Mouse (Mus musculus) cerebellum, adult 9-11 months (tissue): Measurements from ENCODE around the gene Ssxb3.
"Not testable (repeated sequence)": the region's sequence is repeated elsewhere in the genome, so short reads cannot be mapped to it uniquely, and the experiment has no call there.

Experiments
- DNase-seq: peaks from one replicate; pipeline ENCODE4 v3.0.0; 2022

Ssxb3 gene

DNA sequence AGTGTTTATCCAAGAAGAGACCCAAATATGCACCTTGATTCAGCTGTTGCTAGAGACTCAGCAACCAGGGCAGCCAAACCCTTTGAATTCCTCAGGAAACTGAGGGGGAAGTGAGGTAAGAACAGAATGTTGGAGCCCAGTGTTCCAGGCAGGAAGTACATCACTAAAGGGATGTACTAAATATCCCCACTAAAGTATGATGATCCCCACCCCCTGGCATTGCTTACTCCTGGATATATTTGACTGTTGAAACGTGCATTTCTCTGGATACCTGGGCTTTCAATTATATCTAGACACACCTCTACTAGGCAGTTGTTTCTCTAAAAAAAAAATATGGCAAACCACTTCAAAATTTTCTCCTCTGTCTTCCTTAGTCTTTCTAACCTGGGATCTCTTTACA lies at the start of gene Ssxb3:
Gene Ssxb3 (minus strand): TSS at position 101 of the 400 bp plus-strand sequence.
- DNase-seq, result not testable (repeated sequence)

DNA sequence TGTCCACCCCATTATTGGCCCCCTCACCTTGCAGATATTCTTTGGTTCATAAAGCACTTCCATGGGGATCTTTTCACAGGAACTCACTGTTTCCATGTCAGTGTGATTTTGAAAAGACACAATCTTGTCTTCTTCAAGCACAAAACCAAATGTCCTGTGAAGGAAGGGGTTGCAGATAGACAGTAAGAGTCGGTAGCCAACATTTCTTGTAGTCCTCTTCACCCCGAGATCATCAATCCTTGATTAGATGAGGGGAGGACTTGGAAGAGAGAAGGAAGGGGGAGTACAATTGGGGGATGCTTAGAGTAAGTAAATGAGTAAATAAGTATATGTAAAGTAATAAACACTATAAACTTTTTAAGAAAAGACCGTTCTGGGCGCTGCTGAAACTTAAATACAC lies 43.5 kb downstream of the Ssxb3 start, which contains the start of gene Ssxb6:
Gene Ssxb6 (minus strand): TSS at position 101 of the 400 bp plus-strand sequence.
- not testable (repeated sequence) for DNase-seq
